Mouse (Mus musculus) cerebellum, adult 11-12 months (tissue): ENCODE results near the gene Dlg3.
A peak's percentile ranks its signal among the peaks of the same experiment; 100 is the strongest.

ENCODE experiments used
- DNase-seq: peaks from one replicate; pipeline ENCODE4 v3.0.0; 2022

Dlg3 gene

DNA sequence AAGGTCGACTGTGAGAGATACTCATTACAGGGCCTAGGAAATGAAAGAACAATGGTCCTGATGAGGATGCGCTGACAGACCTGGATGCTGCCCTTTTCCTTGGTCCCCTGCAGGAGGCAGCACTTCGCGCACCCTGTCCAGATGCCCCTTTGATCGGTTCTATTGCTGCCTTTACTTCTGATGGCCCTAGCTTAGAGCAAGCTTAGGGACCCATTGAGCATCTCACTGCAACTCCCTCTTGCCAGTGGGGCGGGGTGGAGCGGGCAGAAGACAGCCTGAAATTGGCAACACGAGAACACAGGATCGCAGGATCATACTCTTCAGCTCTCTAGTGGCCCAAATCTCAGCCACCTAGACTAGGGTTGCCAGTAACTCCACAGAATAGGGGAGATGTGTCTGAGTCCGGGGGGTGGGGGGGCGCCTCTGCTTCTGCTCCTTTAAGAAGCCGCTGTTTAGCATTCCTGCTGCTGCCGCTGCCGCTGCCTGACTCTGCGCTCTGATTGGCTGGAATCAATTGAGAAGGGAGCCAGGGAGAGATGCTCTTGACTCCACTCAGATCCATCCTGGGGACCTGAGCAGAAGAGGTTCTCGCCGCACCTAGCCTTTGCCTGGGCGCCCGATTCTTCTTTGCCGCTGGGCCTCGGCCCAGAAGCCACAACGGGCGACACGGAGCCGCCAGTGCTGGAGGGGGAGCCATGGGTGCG is at the start of gene Dlg3:
Gene Dlg3, plus strand, starts transcription at position 542 of the 704 bp plus-strand sequence.
- DNase-seq: peak; percentile 76

GRCm38 (mm10) chrX:100728947-100729346 is 38.6 kb upstream of the Dlg3 start:
- no peak for DNase-seq

DNA sequence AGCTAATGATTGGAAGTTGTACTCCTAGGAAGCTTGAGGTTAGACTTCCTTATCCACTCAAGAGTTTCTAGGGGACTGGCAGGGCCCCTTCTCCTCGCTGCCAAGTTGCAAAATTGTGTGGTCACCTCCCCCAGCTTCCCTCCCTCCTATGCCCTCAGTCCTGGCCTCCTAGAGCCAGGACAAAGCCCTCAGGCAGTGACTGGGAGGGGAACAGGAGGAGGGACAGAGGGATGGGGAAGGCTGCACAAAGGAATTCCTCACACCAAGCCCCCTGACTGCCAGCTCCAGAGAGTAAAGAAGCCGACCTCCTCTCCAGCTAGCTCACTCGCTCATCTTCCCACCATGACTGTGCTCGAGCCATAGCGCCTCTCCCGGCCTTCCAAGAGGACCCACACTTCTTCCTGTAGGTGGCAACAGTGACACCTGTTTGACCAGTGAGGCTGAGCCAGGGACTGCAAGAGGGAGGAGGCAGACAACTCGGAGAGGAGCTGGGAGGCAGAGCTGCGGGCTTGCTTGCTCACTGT is 37.8 kb upstream of the Dlg3 start, which contains the start of gene Gdpd2:
Gene Gdpd2, plus strand, starts transcription at position 209 of the 524 bp plus-strand sequence.
- peak; percentile 33 for DNase-seq

DNA sequence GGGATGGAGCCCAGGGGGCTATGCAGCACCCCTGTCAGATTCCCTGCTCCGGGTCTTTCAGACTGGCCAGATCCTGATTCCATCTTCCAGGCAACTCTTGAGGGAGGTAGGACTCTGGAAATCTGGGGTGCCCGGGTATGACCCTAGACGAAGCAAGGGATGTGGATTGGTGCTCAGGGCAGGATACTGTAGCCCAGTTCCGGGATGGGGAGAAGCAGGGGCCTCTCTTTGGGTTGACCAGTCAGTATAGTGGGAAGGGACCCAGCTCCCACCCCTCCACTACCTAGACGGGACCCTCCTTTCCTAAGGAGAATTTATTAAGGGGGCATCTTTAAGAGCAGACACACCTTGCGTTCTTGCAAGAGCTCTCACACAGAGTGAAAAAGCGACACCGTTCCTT is 37.3 kb upstream of the Dlg3 start:
- no peak for DNase-seq

DNA sequence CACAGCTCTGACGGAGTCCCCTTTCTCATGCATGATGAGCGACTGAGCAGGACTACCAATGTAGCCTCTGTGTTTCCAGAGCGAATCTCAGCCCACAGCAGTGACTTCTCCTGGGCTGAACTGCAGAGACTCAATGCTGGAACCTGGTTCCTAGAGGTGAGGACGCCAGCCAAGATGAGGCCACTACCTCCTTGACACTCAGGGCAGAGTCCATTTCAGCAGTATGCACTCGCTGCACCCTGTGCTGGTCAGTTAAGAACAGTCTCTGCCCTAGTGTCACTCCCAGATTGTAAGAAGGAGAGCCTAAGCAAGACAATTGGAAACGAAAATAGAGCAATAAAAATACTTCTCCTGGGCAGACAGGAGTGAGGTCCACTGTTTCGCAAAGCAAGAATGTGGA is 33.2 kb upstream of the Dlg3 start:
- no peak for DNase-seq

DNA sequence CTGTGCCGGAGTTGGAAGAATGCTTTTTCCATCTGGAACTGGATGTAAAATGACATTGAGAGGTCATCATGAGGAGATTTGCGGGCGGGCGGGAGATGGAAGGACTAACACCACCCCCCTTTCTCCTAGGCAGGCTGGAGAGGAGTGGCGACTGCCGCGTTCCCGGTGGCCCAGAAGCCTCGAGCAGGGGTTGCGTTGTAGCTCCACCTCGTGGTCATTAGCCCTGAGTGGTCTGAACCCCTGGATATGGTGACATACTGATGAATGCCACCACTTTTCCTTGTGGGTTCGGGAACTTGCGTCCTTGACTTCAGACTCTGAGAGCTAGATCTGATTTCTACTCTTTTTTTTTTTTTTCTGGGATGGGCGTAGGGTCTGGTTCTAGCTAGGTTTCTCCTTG is 28.6 kb upstream of the Dlg3 start:
- DNase-seq: peak; percentile 54

GRCm38 (mm10) chrX:100739443-100739842 is 28.1 kb upstream of the Dlg3 start:
- DNase-seq: no peak

GRCm38 (mm10) chrX:100740785-100741184 is 26.7 kb upstream of the Dlg3 start:
- DNase-seq: no peak

- DNase-seq: peak; percentile 39
These were observed 25.6 kb upstream of the Dlg3 start for GRCm38 (mm10) chrX:100741940-100742339.

GRCm38 (mm10) chrX:100765855-100766254 is 1.7 kb upstream of the Dlg3 start:
- DNase-seq: no peak

GRCm38 (mm10) chrX:100767885-100768626 is 534 bp downstream of the Dlg3 start:
- DNase-seq: peak; percentile 58

- peak; percentile 32 for DNase-seq
These were observed 1.8 kb downstream of the Dlg3 start for GRCm38 (mm10) chrX:100769281-100769680.

DNA sequence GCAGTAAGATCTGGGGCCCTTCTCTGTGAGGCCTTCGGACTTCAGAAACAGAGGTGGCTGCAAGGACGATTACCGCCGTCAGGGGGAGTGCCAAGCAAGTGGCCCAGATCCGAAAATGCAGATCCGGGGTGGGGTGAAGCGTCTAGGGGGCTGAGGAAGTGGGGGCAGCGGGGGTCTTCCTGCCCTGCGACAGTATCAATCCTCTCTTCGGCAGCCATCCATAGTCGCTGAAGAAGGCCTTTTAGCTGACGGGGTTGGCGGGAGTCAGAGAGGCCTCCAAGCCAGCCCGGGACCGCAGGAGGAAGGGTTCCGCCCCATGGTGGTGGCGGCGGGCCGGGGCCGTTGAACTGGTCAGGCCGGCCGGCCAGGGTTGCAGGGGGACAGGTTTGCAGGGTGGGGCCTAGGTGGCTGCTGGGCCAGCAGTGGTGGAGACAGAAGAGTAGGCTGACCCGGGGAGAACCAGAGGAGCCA is 6.9 kb downstream of the Dlg3 start:
- no peak for DNase-seq

DNA sequence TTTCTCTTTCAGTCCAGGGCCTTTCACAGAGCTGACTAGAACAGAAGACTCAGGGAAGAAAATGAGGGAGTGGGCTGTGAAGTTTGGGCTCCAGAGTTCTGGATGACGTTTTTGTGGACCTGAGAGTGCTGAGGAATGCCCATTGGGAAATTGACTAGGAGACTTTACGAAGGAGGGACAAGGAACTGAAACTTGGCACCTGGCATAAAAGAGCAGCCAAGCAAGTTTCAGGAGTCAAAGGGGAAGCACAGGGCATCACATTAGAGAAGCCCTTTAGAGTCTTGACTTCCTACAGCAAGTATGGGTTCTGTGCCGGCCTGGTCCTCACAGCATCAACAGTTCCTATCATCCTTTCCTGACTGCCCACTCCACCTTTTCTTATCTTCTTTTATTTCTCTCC is 7.9 kb downstream of the Dlg3 start:
- DNase-seq: no peak

DNA sequence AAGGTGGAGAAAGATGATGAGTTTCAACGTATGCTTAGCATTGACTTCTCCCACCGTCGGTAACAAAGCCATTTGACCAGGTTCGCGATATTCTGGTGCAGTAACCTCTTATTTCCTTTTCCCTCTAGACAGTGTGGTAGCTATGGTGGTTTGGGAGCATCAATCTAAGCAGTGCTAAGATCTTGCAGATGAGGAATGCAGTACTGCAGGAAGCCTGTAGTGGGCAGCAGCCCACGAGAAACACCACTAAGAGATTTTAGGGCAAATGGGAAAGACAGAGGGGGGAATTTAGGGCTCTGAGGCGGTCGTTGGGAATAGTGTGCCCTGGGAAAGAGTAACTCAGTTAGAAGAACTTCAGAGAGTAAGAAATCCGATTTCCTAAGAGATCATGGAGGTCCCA is 9.0 kb downstream of the Dlg3 start:
- peak; percentile 62 for DNase-seq

DNA sequence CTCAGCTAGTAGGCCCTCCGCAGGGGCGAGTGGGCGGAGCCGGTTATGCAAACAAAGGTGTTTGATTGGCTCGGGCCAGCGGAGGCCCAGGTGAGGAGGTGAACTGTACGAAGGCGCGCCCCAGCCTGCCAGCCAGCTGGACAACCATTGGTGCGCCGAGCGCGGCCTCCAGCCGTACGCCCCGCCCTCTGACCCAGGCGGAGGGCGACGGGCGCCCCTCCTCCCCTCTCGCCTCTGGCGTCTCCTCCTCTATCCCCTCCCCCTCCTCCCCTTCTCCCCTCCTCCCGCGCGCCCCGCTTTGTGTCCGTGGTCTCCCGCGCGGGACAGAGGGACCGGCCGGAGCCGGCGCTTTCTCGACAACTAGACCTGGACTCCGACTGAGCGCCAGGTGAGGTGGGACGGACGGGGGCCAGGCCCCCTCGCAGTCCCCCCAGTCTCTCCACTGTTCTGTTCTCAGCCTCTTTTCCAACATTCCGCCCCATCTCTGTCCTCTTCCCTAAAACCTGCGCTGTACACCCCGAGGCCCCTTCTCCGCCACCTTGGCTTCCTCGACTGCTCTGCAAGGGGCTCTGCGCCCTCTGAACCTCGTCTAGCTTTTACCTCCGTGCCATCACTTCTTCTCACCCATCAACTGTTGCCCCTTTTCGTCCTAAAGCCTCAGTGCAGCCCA is 9.6 kb downstream of the Dlg3 start:
- peak; percentile 87 for DNase-seq

DNA sequence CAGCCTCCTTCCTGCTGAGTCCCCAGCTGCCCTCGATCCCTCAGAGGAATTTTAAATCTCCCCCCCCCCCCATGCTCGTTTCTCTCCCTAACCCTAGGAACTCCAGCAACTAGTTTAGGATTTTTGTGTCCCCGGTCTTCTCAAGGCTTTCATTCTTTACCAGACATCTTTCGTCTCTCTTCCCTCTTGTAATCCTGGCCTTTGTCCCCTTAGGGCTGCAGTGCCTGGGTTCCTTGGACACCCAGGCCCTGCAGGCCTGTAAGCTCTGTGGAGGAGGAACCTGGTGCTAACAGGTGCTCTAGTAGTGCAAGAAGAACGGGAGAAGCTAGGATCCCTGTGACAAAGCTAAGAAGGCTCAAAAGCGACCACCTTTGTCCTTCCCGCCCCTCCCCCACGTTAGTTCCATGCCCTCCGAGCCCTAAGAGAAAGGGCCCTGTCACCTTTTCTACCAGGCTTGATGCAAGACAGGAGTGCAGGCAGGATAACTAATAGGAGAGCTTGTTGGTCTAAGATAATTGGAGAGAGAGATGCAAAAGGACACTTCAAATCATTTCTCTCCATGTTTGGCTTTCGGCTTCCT is 10.2 kb downstream of the Dlg3 start:
- DNase-seq: no peak

GRCm38 (mm10) chrX:100778397-100778796 is 10.9 kb downstream of the Dlg3 start:
- DNase-seq: no peak

- no peak for DNase-seq
These were observed 21.8 kb downstream of the Dlg3 start for GRCm38 (mm10) chrX:100789322-100789721.

DNA sequence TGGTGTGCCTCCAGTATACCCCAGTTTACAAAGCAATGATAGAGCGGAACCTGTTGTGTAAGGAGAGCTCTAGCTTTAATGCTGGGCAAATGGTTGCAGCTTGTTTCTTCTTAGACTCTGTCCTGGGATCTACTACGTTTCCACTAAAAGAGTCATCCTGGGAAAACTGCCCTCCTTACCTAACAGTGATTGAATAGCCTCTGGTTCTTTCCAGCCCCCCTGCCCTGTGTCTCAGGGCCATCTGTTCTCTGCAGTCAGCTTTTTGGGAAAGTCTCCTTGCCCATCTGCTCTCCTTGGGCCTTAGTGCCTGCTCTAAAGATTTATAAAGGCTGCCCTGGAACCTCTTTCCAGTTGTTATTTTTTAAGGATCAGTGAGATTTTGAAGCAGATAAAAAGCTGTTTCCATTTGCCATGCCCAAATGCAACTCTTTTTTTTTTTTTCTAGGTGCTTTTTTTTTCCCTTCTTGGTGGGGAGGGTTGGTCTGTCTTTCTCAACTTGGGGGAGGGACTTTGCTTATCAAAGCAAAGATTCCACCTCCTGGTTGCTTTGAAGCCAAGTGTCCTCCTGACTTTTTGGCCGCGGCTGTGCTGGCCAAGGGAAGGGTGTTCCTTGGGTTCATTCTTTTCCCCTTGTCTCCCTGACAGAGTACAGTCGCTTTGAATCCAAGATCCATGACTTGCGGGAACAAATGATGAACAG is 28.7 kb downstream of the Dlg3 start:
- DNase-seq: peak; percentile 69

GRCm38 (mm10) chrX:100796741-100797090 is 29.2 kb downstream of the Dlg3 start:
- no peak for DNase-seq

DNA sequence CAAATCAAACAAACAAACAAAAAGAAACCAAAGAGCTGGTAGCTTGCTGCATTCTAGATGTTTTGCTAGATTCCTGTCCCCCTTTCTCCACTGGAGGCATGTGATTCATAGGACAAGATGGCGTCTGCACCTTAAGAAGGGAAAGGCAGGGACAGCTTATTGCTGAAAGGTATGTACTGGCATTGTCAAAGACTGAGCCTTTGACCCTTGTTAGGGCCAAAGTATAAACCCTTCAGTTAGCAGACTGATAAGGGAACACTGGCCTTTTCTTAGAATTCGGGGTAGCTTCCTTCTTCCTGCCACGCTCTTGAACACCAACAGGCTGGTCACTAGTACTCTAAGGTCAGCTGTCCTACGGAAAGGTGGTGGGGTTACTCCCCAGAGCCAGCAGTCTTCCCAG is 29.8 kb downstream of the Dlg3 start:
- no peak for DNase-seq
